Mouse (Mus musculus) layer of hippocampus, adult 9-11 months (tissue): ENCODE measurements at regions not wholly inside any gene's neighbourhood (a gene's known extent, or its start where the extent isn't known, plus 50 kb on each side); places are given as distances from the start of the nearest gene placed in this dataset.

Experiments used
- DNase-seq: peaks from one replicate; pipeline ENCODE4 v3.0.0; 2022

DNA sequence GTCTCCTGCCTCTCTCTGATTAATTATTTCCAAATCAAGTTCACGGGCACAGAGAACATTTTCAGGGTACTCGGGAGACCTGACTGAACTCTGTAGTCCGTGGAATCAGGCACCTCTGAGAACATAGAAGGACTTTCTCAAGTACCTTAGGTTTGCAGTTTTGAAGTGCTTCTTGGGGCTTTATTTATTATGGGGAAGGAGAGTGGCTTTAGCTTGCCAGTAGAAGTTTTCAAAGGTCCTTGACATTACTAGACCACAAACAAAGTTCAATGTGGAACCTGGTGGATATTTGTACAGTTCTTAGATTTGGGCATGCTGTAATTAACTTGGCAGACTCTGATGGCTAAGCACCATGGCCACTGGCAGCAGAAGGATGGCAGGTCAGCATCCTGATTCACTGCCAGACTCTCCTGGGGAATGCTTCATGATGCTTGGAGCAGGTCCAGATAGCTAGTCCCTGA is 853.5 kb downstream of the Adgrl2 start:
- no peak for DNase-seq

DNA sequence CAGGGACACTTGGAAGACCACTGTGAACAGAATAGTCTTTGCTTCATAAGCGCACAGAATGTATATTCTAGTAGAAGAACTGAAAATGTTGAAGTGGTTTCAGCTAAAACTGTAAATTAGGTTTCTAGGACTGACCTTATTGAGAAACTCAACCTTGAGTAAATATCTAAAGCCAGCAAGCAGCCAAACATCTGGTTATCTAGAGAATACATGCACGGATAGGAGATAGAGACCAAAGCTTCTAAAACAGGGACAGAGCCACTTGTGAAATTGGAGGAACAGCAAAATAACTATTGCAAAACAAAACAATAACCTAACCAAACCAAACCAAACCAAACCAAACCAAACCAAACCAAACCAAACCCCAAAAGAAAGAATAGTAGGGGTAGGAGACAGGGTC is 855.7 kb downstream of the Adgrl2 start:
- DNase-seq, result no peak

DNA sequence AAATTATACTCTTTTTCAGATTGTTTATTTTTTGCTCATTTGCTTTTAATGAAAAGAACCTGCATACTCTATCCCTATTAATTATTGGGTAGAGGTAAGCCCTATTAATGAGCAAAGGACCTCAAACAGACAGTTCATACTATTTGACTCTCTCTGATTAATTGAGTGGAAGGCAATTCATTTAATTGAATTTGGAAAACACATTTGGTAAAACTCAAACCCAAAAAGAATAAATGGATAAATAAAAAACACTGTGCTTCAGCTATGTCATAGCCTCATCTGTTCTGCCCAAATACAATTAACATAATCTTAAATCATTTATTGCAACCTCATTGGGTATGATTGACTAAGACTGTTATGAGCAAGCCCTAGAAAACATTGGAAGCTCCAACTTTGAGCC is 874.8 kb downstream of the Adgrl2 start:
- DNase-seq, result no peak

DNA sequence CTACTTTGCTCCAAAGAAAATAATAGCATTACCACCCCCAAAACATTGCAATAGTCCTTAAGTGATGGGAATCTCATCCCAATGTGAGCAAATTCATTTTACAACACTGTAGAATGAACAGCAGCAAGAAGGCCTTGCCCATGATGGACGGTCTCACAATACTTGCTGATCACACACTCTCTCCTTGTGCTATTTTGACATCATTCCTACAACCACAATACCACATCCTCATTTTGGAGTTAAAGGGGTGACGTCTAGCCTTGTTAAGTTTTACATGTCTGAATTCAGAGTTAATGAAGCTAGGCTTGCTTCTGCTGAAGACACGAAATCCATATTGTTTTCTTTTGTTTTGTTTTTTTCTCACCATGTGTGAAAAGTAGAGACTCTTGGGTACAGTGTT is 878.2 kb downstream of the Adgrl2 start:
- DNase-seq, result no peak

DNA sequence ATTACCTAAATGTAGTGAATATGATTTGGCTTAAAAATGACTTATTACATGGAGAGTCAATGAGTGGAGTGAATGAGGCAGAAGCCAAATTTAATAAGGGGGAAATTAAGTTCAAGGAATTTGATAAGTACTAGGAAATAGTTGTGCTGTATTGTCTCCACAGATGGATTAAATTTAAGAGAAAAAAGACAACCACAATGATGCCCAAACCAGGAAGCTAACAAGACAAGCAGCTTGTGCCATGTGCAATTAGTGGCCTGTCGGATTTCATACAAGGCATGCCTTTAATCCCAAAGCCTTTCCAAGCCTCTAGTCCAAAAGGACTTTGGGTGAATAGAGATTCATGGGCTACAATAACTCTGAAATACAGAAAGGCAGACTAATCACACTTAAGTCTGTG is 883.3 kb downstream of the Adgrl2 start:
- DNase-seq, result no peak

DNA sequence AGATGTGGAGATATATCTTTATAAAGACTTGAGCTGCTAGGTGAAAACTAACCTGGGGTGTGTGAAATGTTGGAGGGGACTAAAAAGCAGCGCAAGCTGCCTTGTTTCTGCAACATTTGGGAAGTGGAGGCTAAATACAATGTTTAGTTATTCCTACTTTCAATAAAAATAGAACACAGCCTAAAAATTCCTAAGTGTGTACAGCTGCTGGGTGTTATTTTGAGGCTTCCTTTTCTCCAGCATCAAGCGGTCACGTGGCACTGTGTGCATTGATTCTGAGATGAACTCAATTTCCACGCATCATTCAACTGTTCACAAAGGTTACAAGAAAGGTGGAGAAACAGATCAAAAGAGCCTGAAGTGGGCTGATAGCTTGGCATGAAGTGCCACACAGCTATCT is 896.4 kb downstream of the Adgrl2 start:
- no peak for DNase-seq

DNA sequence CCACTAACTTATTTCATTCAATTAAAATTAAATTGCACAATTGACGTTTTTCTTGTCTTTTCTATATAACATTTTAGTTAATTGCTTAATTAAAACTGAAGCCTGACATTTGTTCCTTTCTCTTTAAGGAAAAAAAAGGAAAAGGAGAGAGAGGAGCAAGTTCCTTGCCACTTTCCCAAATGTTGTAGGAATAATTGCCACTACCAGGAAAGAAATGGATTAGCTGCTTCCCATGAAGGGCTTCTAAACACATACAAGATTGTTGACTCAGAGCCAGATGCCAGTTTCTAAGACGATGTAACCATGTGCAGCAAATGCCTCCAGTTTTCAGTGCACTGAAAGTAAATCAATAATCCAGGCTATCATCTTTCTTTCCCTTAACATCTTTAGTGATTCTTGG is 914.5 kb downstream of the Adgrl2 start:
- no peak for DNase-seq

DNA sequence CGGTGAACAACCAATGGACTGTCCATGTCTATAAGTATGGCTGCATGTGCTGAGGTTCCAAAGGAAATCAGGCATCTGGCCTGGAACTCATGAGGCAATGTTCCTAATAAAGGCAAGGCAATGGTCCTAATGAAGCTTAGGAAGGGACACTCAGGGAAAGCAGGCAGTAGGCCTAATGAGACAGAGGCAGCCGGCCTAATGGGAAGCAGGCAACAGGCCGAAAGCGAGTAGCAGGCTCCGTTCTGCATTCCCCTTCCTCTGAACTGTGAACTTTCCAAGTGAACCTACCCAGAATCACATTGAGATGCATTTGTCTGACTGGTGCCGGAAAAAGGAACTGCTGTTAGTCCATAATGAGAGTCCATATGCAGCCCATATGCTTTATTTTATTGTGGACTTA is 923.7 kb downstream of the Adgrl2 start:
- DNase-seq, result no peak

DNA sequence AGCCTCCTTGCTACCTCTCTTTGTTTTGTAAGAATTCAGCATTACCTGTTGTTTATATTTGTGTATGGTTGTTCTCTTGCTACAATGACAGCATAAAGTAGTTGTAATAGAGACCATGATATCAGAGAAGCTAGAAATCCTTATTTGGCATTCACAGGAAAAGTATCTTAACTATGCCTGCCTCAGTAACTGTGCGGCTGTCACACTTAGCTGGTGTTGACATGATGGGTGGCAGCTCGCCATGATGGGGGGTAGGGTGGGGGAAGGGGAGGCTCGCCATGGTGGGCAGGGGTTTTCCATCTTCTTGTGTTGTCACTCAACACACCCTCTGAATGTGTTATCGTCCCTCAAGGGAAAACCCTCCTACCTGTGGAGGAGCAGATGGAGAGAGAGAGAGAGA is 934.3 kb downstream of the Adgrl2 start:
- no peak for DNase-seq

DNA sequence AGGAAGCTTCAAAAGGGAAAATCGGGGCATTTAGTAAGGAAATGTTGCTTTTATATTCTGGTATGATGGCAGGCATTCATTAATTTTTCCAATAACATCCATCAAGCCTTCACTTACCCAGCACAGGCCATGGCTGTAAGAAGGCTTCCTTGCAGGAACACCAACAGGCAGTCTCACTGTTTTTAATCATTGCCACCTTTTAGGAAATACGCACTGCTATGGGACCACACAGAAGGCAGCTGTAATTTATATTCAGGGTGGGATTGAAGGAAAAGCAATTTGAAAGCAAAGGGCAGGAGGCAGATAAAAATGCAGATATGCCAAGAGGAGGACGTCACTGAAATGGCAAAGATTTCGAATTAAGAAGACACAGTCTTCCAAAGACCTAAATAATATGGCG is 937.8 kb downstream of the Adgrl2 start:
- DNase-seq, result no peak

DNA sequence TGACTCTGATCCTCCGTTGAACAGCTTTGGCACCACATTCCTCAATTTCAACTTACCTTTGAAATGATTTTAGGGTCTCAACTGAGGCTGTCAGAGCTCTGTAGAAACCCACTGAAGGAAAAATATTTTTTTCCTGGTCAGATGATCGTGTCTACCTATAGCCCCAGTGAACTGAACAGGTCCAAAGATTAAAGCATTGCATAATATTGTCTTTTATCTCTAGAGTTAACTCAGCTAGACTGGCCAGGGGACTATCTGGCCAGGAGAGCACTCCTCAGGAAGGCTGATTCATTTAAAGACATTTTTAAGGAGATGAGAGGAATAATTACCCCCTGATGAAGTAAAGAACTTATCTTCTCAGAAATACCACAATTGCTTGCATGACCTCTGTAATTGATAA is 942.1 kb downstream of the Adgrl2 start:
- no peak for DNase-seq

DNA sequence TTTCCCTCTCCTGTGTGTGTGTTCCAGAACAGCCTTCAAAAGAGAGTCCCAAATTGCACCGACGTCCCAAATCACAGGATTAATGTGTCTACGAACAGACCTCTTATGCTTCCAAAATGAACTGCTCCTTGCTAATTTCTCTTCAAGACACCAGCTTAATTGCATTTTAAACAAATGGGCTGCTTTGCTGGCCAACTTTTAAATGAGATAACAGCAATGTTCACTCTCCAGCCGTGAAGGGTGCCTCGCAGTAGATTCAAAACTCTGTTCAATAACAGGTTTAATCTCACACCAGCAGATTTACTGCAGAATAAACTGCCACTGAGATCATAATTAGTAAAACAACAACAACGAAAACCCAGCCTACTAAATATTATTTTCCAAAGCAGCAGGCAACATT is 957.8 kb downstream of the Adgrl2 start:
- no peak for DNase-seq

DNA sequence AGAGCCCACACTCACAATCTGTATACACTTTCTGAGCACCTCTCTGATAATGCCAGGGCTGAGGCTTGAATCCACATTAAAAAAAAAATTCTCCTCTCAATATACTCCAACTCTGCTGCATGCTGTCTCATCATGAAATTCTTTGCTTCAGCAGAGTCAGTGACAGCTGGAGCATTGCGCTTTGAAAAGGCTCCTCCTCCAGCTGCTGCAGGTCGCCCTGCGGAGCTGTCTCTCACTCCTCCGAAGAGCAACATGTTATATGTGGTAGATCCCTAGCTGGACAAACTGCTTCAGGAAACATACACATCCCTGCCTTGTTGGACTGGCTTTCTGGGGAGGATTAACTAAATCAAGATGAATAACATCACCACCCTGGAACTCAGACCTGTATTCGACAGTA is 984.5 kb downstream of the Adgrl2 start:
- DNase-seq, result no peak

DNA sequence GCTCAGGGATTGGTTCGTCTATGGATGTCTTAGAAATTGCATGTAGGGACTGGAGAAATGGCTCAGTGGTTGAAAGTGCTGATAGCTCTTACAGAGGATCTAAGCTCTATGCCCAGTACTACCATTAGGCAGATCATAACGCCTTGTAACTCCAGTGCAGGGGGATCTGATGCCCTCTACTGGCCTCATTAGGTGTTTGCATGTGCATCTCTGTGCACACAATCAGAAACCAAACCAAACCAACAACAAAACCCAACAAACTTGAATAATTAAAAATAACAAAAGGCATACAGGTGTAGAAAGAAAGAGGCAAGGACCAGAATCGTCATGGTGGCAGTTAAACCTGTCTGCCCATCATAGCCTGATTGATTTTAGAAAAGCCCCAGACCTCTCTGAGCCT is 986.3 kb downstream of the Adgrl2 start:
- DNase-seq, result no peak

DNA sequence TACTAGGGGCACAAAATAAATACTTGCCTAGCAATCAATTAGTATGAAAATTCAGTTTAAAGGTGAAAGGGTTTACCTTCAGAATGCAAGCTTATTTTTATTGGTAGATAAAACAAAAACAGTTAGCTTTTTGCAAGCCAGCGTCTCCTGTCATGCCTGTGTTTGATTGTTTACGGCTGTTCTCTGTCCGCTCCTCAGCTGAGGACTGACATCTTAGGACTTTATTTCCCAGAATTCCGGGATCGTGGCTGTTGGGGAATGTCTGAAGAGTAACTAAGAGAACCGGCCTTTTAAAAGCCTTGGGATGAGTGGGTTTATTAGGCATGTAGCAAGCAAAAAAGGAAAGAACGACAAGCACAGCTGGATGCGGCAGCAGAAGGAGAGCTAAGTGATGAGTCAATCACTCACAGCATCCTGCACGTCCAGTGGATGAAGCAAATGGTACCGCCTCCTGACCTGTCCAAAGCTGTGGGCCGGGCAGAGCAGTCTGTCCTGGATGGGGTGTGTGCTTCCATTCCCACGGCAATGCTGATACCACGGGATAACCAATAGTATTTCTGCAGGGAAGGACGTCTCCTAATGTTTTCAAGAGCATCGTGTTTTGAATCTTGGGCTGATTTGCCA is 990.9 kb downstream of the Adgrl2 start:
- no peak for DNase-seq

DNA sequence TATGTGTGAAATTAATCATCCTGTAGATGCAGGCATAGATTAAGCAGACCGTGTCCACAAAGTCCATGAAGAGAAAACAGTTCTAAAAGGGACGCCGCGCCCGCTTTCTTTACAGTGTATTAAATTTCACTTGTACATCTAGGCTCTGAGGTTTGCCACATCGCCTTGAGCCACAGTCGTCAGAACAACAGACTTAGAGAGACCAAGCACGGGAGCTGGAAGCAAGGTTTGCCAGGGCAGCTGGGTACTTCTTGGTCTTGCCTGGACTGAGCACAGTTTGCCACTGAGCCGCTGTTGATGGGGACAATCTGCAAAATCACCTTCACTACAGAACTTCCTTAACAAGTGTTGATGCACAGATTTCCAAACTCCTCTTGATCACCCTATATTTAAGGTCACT is 998.6 kb downstream of the Adgrl2 start:
- DNase-seq, result no peak

DNA sequence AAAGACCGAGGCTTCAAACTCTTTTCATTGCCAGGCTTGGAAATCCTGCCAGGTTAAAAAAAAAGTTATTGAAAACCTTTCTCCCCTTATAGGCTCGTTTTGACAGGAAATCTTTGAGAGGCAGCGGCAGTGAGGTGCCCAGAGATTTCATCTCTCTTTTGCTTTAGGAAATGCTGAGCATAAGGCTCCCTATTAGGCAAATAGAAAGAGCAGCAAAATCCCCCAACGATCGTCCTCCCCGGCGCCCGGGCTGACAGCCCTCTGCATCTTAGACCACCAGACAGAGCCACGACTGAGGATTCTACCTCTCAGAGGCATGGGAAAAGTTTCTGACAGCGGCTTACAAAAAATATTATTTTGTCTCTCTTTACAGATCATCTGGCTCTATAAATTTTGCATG is 999.5 kb downstream of the Adgrl2 start:
- DNase-seq, result no peak

DNA sequence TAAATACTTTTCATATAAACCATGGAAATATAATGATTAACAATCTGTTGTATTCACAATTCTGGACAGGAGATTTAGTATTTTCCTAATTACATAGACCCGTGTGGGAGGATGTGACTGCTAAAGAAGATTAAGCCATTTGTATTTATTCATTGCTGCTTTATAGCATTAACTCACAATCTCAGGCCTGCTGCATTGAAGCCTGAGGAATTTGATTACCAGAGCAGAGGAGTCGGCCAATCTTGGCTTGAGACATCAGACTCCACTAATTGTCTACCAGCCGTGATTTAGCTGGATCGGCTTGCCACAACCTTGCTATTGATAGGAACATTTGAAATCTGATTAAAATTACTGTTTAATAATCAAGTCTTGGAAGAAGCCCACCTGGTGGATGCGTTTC is 1007.5 kb downstream of the Adgrl2 start:
- DNase-seq, result no peak

DNA sequence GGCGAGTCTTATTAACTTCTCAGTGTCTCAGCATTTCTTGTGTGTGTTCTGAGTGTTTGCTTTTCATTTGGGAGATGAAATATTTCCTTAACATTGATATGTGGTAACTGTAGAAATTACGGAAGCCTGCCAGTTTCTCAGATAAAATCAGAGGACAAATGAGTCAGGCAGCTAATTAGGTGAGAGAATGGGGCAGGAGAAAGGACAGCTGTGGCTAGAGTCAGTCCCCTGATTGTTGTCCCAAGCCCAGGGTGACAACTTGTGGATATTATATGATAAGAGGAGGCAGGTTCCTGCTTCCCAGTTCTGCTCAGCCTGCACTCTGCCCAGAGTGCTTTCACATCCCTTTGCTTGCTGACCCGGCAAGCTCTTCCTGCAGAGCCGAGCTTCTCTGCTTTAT is 1008.7 kb downstream of the Adgrl2 start:
- no peak for DNase-seq

DNA sequence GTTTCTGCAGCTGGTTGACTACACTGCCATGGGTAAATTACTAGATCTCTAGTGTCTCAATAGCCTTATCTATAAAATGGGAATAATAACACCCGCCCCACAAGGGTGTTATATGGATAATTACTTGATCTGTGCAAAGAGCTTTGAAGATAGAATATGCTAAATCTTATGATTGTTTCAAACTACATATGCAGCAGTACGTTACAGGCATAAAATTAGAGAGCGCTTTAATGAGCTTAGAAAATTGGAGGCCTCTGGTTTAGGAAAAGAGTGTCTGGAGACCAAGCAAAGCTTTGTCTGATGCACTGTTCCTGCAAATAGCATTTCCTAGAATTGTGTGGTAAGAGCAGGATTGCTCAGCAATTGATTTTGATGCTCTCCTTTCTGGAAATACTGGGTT is 1013.8 kb downstream of the Adgrl2 start:
- DNase-seq, result no peak

DNA sequence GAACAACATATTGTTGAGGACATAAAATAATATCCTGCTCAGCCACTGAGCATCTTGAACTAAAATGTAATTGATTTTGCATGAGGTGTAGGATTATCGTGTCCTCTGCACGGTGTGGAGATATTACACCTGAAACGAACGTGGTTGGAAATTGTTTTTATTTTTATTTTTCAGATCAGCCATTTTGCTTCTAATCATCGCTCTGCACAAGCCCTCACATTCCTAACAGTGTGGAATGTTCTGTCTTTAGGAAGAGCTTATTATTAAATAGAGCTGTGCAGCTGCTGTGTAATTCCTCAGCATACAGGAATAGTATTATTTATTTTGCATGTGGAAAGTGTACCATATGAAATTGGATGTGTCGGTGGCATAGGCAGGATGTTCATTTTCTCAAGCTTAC is 1014.3 kb downstream of the Adgrl2 start:
- no peak for DNase-seq

DNA sequence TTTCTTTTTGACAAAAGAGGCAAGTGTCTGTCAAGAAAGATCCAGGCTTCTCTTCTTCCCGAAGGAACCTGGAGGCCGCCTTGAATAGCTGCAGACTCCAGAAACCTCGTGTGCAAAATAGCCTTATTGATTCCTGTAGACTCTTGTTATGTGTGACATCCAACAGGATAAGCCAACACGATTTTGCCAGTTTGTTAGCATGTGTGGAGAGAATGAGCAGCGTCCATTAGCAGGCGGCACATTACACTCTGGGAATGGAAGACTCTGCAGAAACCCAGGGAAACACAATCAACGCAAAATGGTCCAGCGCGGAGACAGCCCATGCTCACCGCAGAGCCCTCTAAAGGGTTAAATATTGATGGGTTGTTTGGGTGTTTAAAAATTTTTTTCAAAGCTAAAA is 1014.9 kb downstream of the Adgrl2 start:
- DNase-seq, result no peak

DNA sequence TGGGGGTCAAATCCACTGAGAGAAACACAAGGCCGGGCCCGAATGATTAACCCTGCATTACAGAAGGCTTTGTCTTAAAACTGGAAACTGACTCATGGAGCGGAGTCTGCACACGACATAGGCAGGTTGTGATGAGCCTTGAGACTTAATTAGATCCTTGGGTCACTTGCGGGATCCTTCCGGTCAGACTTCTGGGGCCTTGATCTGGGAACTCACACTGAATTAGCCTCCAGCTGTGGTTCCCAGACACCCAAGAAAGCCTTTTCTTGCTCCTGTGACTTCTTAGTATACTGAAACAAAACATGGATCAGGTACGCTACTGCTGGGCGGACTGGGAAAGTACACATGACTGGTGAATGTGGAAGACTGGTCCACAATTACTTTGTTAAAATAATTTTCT is 1015.8 kb downstream of the Adgrl2 start:
- DNase-seq, result no peak

DNA sequence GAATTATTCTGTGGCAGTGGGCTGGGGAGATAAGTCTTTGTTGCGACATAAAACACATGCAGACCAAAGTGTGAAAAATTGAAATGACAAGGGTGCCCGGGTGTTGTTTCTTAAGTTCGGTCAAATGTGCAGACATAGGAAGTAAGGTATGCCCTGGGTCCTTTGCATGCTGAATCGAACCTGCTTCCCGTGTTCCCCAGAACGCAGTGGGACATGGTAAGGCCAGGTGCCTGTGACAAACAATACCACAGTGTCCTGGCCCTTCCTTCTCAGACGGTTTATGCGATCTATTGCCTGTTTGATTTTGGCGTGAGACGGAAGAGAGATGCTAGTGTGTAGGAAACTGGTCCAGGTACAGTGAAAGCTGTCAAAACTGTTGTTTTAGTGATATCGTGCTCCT is 1022.1 kb downstream of the Adgrl2 start:
- no peak for DNase-seq

DNA sequence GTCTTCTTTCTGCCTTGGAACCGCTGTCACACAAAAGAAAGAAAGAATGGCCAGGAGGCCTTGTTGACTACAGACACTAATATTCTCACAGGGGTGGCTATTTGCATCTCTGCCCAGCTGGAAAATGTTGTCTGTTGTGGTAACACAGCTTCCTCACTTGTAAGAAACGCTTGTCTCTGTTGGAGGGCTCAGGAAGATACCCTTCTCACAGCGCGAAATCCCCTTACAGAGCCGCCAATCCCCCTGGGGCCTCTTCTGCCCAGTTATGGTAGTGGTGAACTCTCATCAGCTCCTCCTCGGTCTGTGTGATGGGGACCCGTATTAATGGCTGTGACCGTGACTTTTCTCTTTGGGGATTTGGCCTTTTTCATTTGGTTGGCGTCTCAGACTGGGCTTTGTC is 1022.5 kb downstream of the Adgrl2 start:
- no peak for DNase-seq

DNA sequence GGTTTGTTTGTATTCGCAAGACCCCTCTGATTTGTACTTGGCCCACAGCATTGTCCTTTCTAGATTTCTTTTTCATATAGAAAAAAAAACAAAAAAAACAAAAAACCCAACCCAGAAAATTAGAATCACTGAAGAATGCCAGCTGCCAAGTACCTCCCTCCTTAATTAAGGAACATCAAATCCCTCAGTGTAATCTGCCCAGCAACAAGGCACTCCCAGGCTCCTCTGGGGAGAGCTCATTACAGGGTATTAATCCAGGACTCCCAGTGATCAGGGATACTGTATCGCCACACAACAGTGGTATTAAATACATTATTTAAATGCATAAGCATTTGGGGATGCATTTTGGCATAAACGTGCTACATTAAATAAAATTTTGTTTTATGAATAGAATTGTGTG is 1023.1 kb downstream of the Adgrl2 start:
- no peak for DNase-seq
